Mouse (Mus musculus) kidney, embryonic 16.5 days (tissue): ENCODE data around the gene Pdpk1. TPM values are rescaled to one million over a fixed set of nuclear protein-coding genes. Genes with fewer than 3 reads are reported as not detected.

Source experiments
- ATAC-seq: fragments of 200-750 bp; cut with Nextera tagmentation; 2 replicates; pipeline ENCODE4 v1.8.0; 2017; ENCODE audit warnings: moderate TSS enrichment; ENCODE audit not compliant: low FRiP score, low TSS enrichment
- H3K27ac ChIP-seq: fragments of 300-500 bp; sonication (generic); 2 replicates; pipeline ENCODE4 v1.5.1; 2014; ENCODE audit warnings: low read length
- H3K27me3 ChIP-seq: fragments of 300-500 bp; sonication (generic); 2 replicates; pipeline ENCODE4 v1.6.1; 2014; ENCODE audit warnings: low read length, control low read depth, mixed read lengths; ENCODE audit not compliant: insufficient read depth
- H3K36me3 ChIP-seq: fragments of 300-500 bp; sonication (generic); 2 replicates; pipeline ENCODE4 v1.6.1; 2014; ENCODE audit warnings: low read length, control low read depth, mixed read lengths; ENCODE audit not compliant: insufficient read depth
- H3K4me1 ChIP-seq: fragments of 300-500 bp; sonication (generic); 2 replicates; pipeline ENCODE4 v1.6.1; 2014; ENCODE audit warnings: low read length, control low read depth, mixed read lengths; ENCODE audit not compliant: insufficient read depth
- H3K4me2 ChIP-seq: fragments of 300-500 bp; sonication (generic); replicated peaks from 2 replicates; pipeline ENCODE4 v1.6.1; 2014; ENCODE audit warnings: low read depth, low read length
- H3K4me3 ChIP-seq: fragments of 300-500 bp; sonication (generic); 2 replicates; pipeline ENCODE4 v1.5.1; 2014; ENCODE audit warnings: mild to moderate bottlenecking, low read length
- H3K9ac ChIP-seq: fragments of 300-500 bp; sonication (generic); replicated peaks from 2 replicates; pipeline ENCODE4 v1.6.1; 2014; ENCODE audit warnings: low read length
- H3K9me3 ChIP-seq: fragments of 300-500 bp; sonication (generic); 2 replicates; pipeline ENCODE4 v1.6.1; 2016; ENCODE audit warnings: low read length, control low read depth
- WGBS: fragments of 180-500 bp; shearing (Covaris S2); extraction: QIAGEN DNeasy Blood & Tissue Kit; methylation state at CpG from one replicate; pipeline ENCODE4 v1.1.7; 2014; 5-methylcytosine and 5-hydroxymethylcytosine counted together
- polyA plus RNA-seq: library from polyadenylated mRNA; unstranded; fragments of >200 nt; fragmentation: Nextera tagmentation; extraction: Ambion mirVana; gene quantifications from 2 replicates; pipeline ENCODE4 v1.2.1, GENCODE M21; 2015

The Pdpk1 gene
- polyA plus RNA-seq, 1 experiment from 2014 or later = 34.9 TPM

GRCm38 (mm10) chr17:24174259-24174658 is 23.5 kb upstream of the Pdpk1 start:
- 71% methylated on average over 3 of the region's 3 CpGs for WGBS
- no peak overlapping the region for H3K27ac ChIP-seq
- H3K4me3 ChIP-seq = no peak overlapping the region
- no peak for ATAC-seq
- no peaks in the 10 kb centered on the region for H3K36me3 ChIP-seq
- H3K9me3 ChIP-seq = no peaks in the 10 kb centered on the region
- no peak overlapping the region for H3K9ac ChIP-seq
- no peak overlapping the region for H3K4me2 ChIP-seq
- no peaks in the 10 kb centered on the region for H3K27me3 ChIP-seq
- peaks cover 6% of the 10 kb centered on the region for H3K4me1 ChIP-seq

- no peaks in the 10 kb centered on the region for H3K36me3 ChIP-seq
- H3K27me3 ChIP-seq = no peaks in the 10 kb centered on the region
- H3K9me3 ChIP-seq = no peaks in the 10 kb centered on the region
- H3K27ac ChIP-seq = no peak overlapping the region
- no peak overlapping the region for H3K4me2 ChIP-seq
- no peak for ATAC-seq
- no peak overlapping the region for H3K4me3 ChIP-seq
- peaks cover 6% of the 10 kb centered on the region for H3K4me1 ChIP-seq
- H3K9ac ChIP-seq = no peak overlapping the region
- 5% methylated on average over 3 of the region's 3 CpGs for WGBS
Measured at GRCm38 (mm10) chr17:24173423-24173822, 22.7 kb upstream of the Pdpk1 start.

GRCm38 (mm10) chr17:24171738-24172137 is 21.0 kb upstream of the Pdpk1 start:
- no peak overlapping the region for H3K27ac ChIP-seq
- no peaks in the 10 kb centered on the region for H3K9me3 ChIP-seq
- no peak overlapping the region for H3K9ac ChIP-seq
- no peaks in the 10 kb centered on the region for H3K27me3 ChIP-seq
- no peak for ATAC-seq
- H3K4me3 ChIP-seq = no peak overlapping the region
- no peak overlapping the region for H3K4me2 ChIP-seq
- no peaks in the 10 kb centered on the region for H3K36me3 ChIP-seq
- WGBS = 84% methylated on average over 4 of the region's 4 CpGs
- peaks cover 19% of the 10 kb centered on the region for H3K4me1 ChIP-seq

GRCm38 (mm10) chr17:24170729-24171128 is 20.0 kb upstream of the Pdpk1 start:
- 70% methylated on average over 5 of the region's 5 CpGs for WGBS

GRCm38 (mm10) chr17:24170125-24170524 is 19.4 kb upstream of the Pdpk1 start:
- Histone ChIP-seq H3K4me2 (peak overlapping the region; percentile 75), H3K27me3 (no peaks in the 10 kb centered on the region), H3K9ac (peak overlapping the region; percentile 91), H3K9me3 (no peaks in the 10 kb centered on the region), H3K36me3 (peaks cover 3% of the 10 kb centered on the region; the same call in 1 of the 2 replicates), H3K4me1 (peaks cover 22% of the 10 kb centered on the region), H3K27ac (peak overlapping the region; percentile 97; the same call in 1 of the 2 replicates), H3K4me3 (peak overlapping the region; percentile 83)
- WGBS = 62% methylated on average over 3 of the region's 3 CpGs
- ATAC-seq = no peak

More at GRCm38 (mm10) chr17:24170729-24171128, 20.0 kb upstream of the Pdpk1 start:
- no peak overlapping the region for H3K4me3 ChIP-seq
- H3K9ac ChIP-seq = no peak overlapping the region
- H3K36me3 ChIP-seq = peaks cover under 1% of the 10 kb centered on the region; the same call in 1 of the 2 replicates
- no peak overlapping the region for H3K27ac ChIP-seq
- H3K4me2 ChIP-seq = no peak overlapping the region
- no peaks in the 10 kb centered on the region for H3K27me3 ChIP-seq
- no peak for ATAC-seq
- peaks cover 22% of the 10 kb centered on the region for H3K4me1 ChIP-seq
- no peaks in the 10 kb centered on the region for H3K9me3 ChIP-seq

- no peaks in the 10 kb centered on the region for H3K27me3 ChIP-seq
- H3K4me3 ChIP-seq = peak within 1 kb of the TSS; percentile 83
- under 1% methylated on average over 58 of the region's 58 CpGs for WGBS
- H3K9ac ChIP-seq = peak within 1 kb of the TSS; percentile 91
- peaks cover 3% of the 10 kb centered on the region; the same call in 1 of the 2 replicates for H3K36me3 ChIP-seq
- peak; percentile 92 for ATAC-seq
- H3K4me1 ChIP-seq = peaks cover 22% of the 10 kb centered on the region
- no peaks in the 10 kb centered on the region for H3K9me3 ChIP-seq
- peak within 1 kb of the TSS; percentile 97 for H3K27ac ChIP-seq
- peak within 1 kb of the TSS; percentile 75 for H3K4me2 ChIP-seq
Measured at GRCm38 (mm10) chr17:24169317-24170065, 18.8 kb upstream of the Pdpk1 start, which contains the start of gene Atp6v0c. Atp6v0c (minus strand) TSS chr17:24169702.

- Histone ChIP-seq H3K9me3 (no peaks in the 10 kb centered on the region), H3K4me1 (peaks cover 22% of the 10 kb centered on the region), H3K36me3 (peaks cover 3% of the 10 kb centered on the region; the same call in 1 of the 2 replicates), H3K27me3 (no peaks in the 10 kb centered on the region), H3K4me3 (peak overlapping the region; percentile 83), H3K4me2 (peak overlapping the region; percentile 75), H3K27ac (peak overlapping the region; percentile 97), H3K9ac (peak overlapping the region; percentile 91)
- WGBS = under 1% methylated on average over 41 of the region's 41 CpGs
- ATAC-seq = peak; percentile 52
Measured at GRCm38 (mm10) chr17:24168590-24169277, 18.0 kb upstream of the Pdpk1 start.

- Histone ChIP-seq H3K9ac (peak overlapping the region; percentile 91), H3K4me1 (peaks cover 22% of the 10 kb centered on the region), H3K27me3 (no peaks in the 10 kb centered on the region), H3K4me2 (peak overlapping the region; percentile 75), H3K4me3 (peak overlapping the region; percentile 83), H3K9me3 (no peaks in the 10 kb centered on the region), H3K27ac (peak overlapping the region; percentile 97; the same call in 1 of the 2 replicates), H3K36me3 (peaks cover 3% of the 10 kb centered on the region; the same call in 1 of the 2 replicates)
- ATAC-seq = no peak
- WGBS = 40% methylated on average over 7 of the region's 7 CpGs
Measured at GRCm38 (mm10) chr17:24167891-24168505, 17.3 kb upstream of the Pdpk1 start.

- Histone ChIP-seq H3K36me3 (peaks cover 3% of the 10 kb centered on the region; the same call in 1 of the 2 replicates), H3K4me1 (peaks cover 29% of the 10 kb centered on the region), H3K9ac (no peak overlapping the region), H3K4me2 (peak overlapping the region; percentile 75; the same call in 1 of the 2 replicates), H3K9me3 (no peaks in the 10 kb centered on the region), H3K27ac (no peak overlapping the region), H3K27me3 (no peaks in the 10 kb centered on the region), H3K4me3 (peak overlapping the region; percentile 83; the same call in 1 of the 2 replicates)
- 85% methylated on average over 6 of the region's 6 CpGs for WGBS
- ATAC-seq = no peak
Measured at GRCm38 (mm10) chr17:24167120-24167519, 16.4 kb upstream of the Pdpk1 start.
